Mouse (Mus musculus) spleen, postnatal 14 days (tissue): Measurements from ENCODE around the gene Gm21748.
"Not testable (repeated sequence)": the region's sequence is repeated elsewhere in the genome, so short reads cannot be mapped to it uniquely, and the experiment has no call there.

Source experiments
- DNase-seq, 2 experiments: peaks; one replicate each; pipeline ENCODE4 v3.0.0; 2021 to 2022; ENCODE audit warnings: low spot score in 2 of 2

Gene Gm21748

DNA sequence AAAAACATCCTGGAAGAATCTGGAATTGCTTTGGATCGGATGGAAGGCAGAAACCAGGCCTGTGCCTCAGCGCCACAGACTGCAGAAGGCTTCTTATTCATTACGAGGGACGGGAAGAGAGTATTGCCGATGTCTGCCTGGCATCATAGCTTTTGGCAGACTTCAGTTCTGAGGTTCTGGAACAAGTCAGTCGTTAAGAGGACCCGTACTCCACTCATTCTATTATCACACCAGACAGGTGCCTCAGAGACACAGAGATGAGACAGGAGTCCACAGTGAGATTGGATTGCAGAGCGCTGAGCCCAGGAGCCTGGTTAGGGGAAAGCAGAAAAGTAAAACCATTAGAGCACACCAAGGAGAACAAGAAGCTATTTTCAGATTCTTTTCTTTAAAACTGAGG lies at the start of gene Gm21748:
Gene Gm21748, minus strand, starts transcription at position 101 of the 400 bp plus-strand sequence.
- DNase-seq, result not testable (repeated sequence)
